Mouse (Mus musculus) spleen, adult 2 months (tissue): ENCODE results near the gene Agbl4. TPM values are rescaled to one million over a fixed set of nuclear protein-coding genes. Genes with fewer than 3 reads are reported as not detected.

Source experiments
- DNase-seq, 2 experiments: peaks; one replicate each; pipeline versions ENCODE4 v3.0.0 to v3.0.0-alpha.2; 2012 to 2021; ENCODE audit warnings: low spot score in 2 of 2, low read depth in 1 of 2
- H3K27ac ChIP-seq: fragments of 200-500 bp; 2 replicates; pipeline ENCODE4 v1.5.1; 2012; ENCODE audit warnings: low read length, inconsistent platforms; ENCODE audit not compliant: insufficient read depth
- H3K27me3 ChIP-seq: fragments of 200-500 bp; 2 replicates; pipeline ENCODE4 v1.6.1; 2012; ENCODE audit warnings: mild to moderate bottlenecking, moderate library complexity, low read length, inconsistent platforms; ENCODE audit not compliant: control insufficient read depth, insufficient read depth
- H3K36me3 ChIP-seq: fragments of 200-500 bp; 2 replicates; pipeline ENCODE4 v1.6.1; 2012; ENCODE audit warnings: mild to moderate bottlenecking, low read length, inconsistent platforms; ENCODE audit not compliant: control insufficient read depth, insufficient read depth
- H3K4me1 ChIP-seq: fragments of 200-500 bp; 2 replicates; pipeline ENCODE4 v1.6.1; 2011; ENCODE audit warnings: inconsistent platforms; ENCODE audit not compliant: control insufficient read depth, insufficient read depth, insufficient read length
- H3K4me3 ChIP-seq: fragments of 200-500 bp; 2 replicates; pipeline ENCODE4 v1.5.1; 2011; ENCODE audit warnings: mild to moderate bottlenecking, inconsistent platforms; ENCODE audit not compliant: insufficient read depth, insufficient read length; ENCODE audit errors: extremely low read depth
- CTCF ChIP-seq: fragments of 200-500 bp; IDR thresholded peaks from 2 replicates; pipeline ENCODE4 v1.5.1; 2011; ENCODE audit warnings: mild to moderate bottlenecking, inconsistent platforms; ENCODE audit not compliant: insufficient read depth, insufficient read length, insufficient replicate concordance; ENCODE audit errors: extremely low read depth
- POLR2A ChIP-seq: fragments of 200-500 bp; IDR thresholded peaks from 2 replicates; pipeline ENCODE4 v1.6.1; 2011; ENCODE audit warnings: low read depth, low read length, inconsistent platforms
- WGBS: fragments of 180-500 bp; shearing (Covaris S2); methylation state at CpG from one replicate; pipeline ENCODE4 v1.1.7; 2018; 5-methylcytosine and 5-hydroxymethylcytosine counted together
- polyA plus RNA-seq: library from polyadenylated mRNA; depleted of rRNA; stranded (reverse); fragments of >200 nt; gene quantifications from 2 replicates; pipeline ENCODE4 v1.2.3, GENCODE M21; 2012

Gene Agbl4
- polyA plus RNA-seq, 1 experiment: 0.18 TPM

DNA sequence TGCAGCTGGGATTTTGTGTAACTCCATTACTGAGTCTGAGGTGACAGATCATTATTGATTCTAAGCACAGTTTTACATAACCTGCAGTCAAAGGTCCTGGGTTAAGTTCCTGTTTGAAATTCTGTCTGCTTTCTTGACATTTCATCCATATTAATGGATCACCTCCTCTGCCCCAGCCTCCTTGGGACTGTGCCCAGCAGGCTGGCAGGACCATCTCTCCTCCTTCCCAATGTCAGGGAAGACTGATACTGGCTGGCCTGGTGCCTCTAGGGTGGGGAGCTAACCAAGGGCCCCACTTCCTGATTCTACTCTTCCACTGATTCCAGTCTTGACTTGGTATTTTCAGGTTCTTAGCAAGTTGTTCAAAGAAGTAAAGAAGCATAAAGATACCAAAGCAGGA is 1276.4 kb downstream of the Agbl4 start:
- H3K4me1 ChIP-seq: no peaks in the 10 kb centered on the region
- H3K36me3 ChIP-seq: no peaks in the 10 kb centered on the region
- TF ChIP-seq CTCF: no peak
- TF ChIP-seq POLR2A: no peak
- no peak overlapping the region for H3K27ac ChIP-seq
- no peak overlapping the region for H3K4me3 ChIP-seq
- no peaks in the 10 kb centered on the region for H3K27me3 ChIP-seq
- DNase-seq: no peak

DNA sequence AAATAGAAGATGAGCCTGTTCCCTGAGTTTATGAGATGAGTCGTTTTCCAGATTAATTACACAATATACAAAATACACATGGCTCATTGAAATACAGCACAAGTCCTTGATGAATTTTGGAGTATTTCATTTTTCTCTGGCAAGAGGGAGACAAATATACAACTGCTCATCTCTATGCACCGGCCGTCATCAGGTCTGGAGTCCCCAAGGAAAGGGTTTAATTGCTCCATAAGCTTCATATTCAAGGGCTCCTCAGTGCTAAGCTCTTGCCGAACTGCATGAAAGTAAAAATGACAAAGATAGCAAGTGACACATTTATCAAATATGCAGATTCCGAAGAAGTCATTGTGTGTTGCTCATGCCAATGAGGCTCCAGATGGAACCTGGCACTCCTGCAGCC is 1284.5 kb downstream of the Agbl4 start:
- Histone ChIP-seq H3K27me3 (no peaks in the 10 kb centered on the region), H3K4me1 (no peaks in the 10 kb centered on the region), H3K4me3 (no peak overlapping the region), H3K27ac (no peak overlapping the region), H3K36me3 (no peaks in the 10 kb centered on the region)
- TF ChIP-seq CTCF (no peak), POLR2A (no peak)
- WGBS: 90% methylated on average over 5 of the region's 5 CpGs
- no peak for DNase-seq

DNA sequence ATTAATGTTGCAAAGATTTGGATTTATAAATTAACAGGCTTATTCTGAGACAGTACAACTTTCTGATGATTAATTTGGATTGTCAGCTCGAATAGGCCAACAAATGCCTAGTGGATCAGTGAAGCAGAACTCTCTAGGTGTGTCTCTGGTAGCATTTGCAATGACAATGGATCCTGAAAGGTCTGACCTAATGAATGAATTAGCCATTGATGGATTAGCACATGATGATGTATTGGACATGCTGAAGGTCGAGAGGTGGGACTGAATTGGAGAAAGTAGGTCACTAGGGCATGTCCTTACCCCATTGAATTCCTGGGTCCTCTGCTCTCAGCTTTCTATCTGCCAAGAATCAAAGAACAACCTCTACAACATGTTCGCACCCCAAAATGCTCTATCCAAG is 1285.3 kb downstream of the Agbl4 start:
- no peak for TF ChIP-seq CTCF
- no peak for TF ChIP-seq POLR2A
- Histone ChIP-seq H3K36me3 (no peaks in the 10 kb centered on the region), H3K27ac (no peak overlapping the region), H3K27me3 (no peaks in the 10 kb centered on the region), H3K4me3 (no peak overlapping the region), H3K4me1 (no peaks in the 10 kb centered on the region)
- DNase-seq: no peak
- WGBS: 70% methylated on average over 3 of the region's 3 CpGs

DNA sequence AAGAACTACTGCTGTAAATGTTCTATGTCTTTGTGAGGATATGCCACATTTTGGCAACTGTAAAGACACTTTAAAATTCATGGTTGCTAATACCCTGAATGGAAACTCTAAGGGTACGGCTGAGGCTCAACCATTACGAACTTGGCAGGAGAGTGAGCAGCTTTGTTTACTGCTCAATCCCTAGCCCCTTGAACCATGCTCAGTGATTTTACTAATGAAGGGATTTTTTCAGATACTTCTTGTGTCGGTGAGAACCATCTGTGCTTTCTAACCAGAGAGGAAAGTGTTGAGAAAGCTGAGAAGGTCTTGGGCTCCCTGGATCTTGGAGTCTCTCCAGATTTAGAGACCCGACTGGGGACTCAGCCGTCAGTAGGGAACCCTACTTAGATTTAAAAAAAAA is 1286.4 kb downstream of the Agbl4 start:
- TF ChIP-seq POLR2A (no peak), CTCF (no peak)
- WGBS: 83% methylated on average over 5 of the region's 5 CpGs
- Histone ChIP-seq H3K36me3 (no peaks in the 10 kb centered on the region), H3K4me3 (no peak overlapping the region), H3K4me1 (no peaks in the 10 kb centered on the region), H3K27me3 (no peaks in the 10 kb centered on the region), H3K27ac (no peak overlapping the region)
- no peak for DNase-seq

DNA sequence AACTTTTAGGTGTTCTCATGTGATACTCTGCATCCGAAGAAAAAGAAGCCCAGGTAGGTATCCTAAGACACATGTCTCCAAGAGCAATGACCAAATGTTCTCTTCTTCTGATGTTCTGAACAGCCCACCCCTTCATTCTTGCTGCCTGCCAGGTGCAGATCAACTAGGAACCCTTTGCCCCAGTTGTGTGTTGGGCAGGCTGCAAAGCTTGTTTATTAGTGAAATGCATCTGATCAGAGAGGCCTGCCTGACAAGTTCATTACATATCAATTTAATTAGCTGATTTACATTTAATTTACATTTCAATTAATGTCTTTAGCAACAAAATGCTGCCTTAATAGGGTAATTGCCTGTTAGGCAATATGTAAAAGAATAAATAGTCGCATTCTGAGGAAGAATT is 1288.5 kb downstream of the Agbl4 start:
- no peak overlapping the region for H3K4me3 ChIP-seq
- no peaks in the 10 kb centered on the region for H3K4me1 ChIP-seq
- no peaks in the 10 kb centered on the region for H3K27me3 ChIP-seq
- no peak for DNase-seq
- WGBS: 86% methylated on average over 2 of the region's 2 CpGs
- TF ChIP-seq CTCF: no peak
- H3K36me3 ChIP-seq: no peaks in the 10 kb centered on the region
- H3K27ac ChIP-seq: no peak overlapping the region

DNA sequence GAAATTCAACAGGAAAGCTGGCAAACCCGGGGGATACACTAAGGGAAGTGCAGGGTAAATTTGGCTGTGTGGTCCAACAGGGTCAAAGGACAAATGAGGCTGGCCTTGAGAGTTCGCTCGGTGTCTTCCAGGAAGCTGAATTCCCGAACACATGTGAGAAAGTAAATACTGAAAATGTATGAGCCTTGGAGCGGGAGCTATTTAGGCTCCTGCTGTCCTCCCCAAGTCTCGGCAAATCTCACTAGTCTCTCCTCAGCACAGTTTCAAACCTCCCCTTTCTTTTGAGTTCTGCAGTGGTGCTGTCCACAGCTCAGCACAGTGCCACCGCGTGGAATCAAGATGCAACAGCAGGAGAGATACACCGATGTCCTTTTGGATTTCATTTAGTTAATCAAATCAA is 1289.5 kb downstream of the Agbl4 start:
- H3K4me1 ChIP-seq: no peaks in the 10 kb centered on the region
- no peak overlapping the region for H3K4me3 ChIP-seq
- H3K27ac ChIP-seq: no peak overlapping the region
- TF ChIP-seq CTCF (peak; percentile 78; the same call in 1 of the 2 replicates), POLR2A (no peak)
- no peaks in the 10 kb centered on the region for H3K27me3 ChIP-seq
- no peaks in the 10 kb centered on the region for H3K36me3 ChIP-seq
- DNase-seq: peak; percentile 18 to 29
- WGBS: 14% methylated on average over 9 of the region's 9 CpGs

DNA sequence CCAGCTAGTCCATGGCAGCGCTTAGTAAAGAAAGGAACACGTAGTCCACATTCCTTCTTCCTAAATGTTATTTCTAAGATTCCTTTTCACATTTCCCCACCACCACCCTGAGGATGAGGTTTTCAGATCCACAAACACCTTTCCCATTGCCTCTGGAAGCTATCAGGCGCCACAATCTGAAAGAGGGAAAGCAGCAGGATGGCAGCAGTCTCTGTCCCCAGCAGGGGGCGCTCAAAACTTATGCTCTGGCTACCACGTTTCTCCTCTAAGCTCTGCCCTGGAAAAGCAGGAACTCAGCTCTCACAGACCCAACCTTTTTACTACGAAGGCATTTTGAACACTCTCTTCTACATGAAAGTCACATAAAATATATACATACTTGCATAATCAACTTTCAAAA is 1290.2 kb downstream of the Agbl4 start:
- Histone ChIP-seq H3K36me3 (no peaks in the 10 kb centered on the region), H3K4me1 (no peaks in the 10 kb centered on the region), H3K4me3 (no peak overlapping the region; the same call in 1 of the 2 replicates), H3K27ac (no peak overlapping the region), H3K27me3 (no peaks in the 10 kb centered on the region)
- peak; percentile 34 to 65 for DNase-seq
- 13% methylated on average over 6 of the region's 6 CpGs for WGBS
- TF ChIP-seq POLR2A: no peak
- TF ChIP-seq CTCF: peak; percentile 87; the same call in 1 of the 2 replicates

DNA sequence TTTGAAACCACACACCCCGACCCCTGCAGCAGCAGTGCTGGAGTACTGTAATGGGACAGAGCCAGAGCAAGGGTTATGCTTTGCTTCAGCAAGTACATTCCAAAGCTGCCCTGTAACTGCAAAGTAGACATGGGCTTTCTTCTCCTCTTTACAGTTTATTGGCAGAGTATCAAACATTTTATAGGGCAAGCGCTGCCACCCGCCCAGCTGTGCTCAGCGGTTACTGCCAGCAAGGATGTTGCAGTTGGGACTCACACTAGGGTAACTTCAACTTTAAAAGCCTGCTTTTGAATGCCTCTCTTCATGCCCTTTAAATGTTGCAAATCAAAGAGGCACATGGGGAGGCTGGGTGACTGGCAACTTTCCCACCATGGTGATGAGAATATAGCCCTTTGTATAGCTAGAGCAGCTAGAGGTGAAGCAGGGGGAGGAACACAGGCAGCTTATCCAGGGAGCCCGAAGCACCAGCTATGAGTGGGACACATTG is 1293.6 kb downstream of the Agbl4 start:
- 78% methylated on average over 5 of the region's 5 CpGs for WGBS
- TF ChIP-seq CTCF (no peak), POLR2A (no peak)

More for the DNA sequence above, 1293.6 kb downstream of the Agbl4 start:
- H3K36me3 ChIP-seq: no peaks in the 10 kb centered on the region
- no peak overlapping the region for H3K4me3 ChIP-seq
- H3K4me1 ChIP-seq: no peaks in the 10 kb centered on the region
- no peaks in the 10 kb centered on the region for H3K27me3 ChIP-seq
- DNase-seq: no peak
- no peak overlapping the region for H3K27ac ChIP-seq
